Mouse (Mus musculus): ENCODE results near the gene Ttc30a2.
"Not testable (repeated sequence)": the region's sequence is repeated elsewhere in the genome, so short reads cannot be mapped to it uniquely, and the experiment has no call there.

Gene Ttc30a2

DNA sequence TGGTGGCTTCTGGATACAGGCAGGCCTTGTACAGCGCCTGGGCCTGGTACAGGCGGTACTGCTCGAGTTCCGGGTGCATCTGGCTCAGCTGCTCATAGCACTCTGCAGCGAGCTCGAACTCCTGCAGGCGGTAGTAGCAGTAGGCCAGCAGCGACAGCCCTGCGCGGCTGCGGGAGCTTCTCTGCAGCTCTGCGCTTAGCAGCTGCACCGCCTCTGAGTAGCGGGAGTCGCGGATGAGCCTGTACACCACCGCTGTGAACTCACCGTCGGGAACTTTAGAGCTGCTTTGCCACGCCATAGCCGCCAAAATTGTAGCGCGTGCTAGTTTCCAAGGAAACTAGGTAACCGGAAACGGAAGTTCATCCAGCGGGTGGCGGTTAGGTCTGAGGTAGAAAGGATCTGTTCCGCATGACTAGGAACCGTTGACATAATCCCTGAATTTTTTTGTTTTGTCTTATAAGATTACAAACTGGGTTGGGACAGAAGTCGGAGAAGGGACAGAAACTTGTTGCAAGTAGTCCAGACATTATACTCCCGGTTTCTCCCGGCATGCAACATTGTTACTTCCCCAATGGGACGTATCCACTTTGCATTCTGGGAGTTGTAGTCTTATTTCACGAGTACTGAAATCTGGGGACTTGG, 3.6 kb upstream of the Ttc30a2 start, which contains the start of gene Ttc30a1:
TSS of gene Ttc30a1 (minus strand) at position 528 of the 642 bp plus-strand sequence.
- DNase-seq (ENCODE audit: extremely low spot score, low read depth, low spot score) = peak; percentile 96

- not testable (repeated sequence) for DNase-seq (ENCODE audit: extremely low spot score, low read depth, low spot score)
Observed at GRCm38 (mm10) chr2:75980933-75981439, 3.0 kb upstream of the Ttc30a2 start.

GRCm38 (mm10) chr2:75976070-75976469, 1.9 kb downstream of the Ttc30a2 start:
- DNase-seq (ENCODE audit: extremely low spot score, low read depth, low spot score) = not testable (repeated sequence)

- DNase-seq (ENCODE audit: extremely low spot score, low read depth, low spot score) = no peak
Observed at GRCm38 (mm10) chr2:75974131-75974530, 3.8 kb downstream of the Ttc30a2 start.

- no peak for DNase-seq (ENCODE audit: extremely low spot score, low read depth, low spot score)
Observed at GRCm38 (mm10) chr2:75964972-75965371, 13.0 kb downstream of the Ttc30a2 start.

GRCm38 (mm10) chr2:75964512-75964911, 13.5 kb downstream of the Ttc30a2 start:
- no peak for DNase-seq (ENCODE audit: extremely low spot score, low read depth, low spot score)

DNA sequence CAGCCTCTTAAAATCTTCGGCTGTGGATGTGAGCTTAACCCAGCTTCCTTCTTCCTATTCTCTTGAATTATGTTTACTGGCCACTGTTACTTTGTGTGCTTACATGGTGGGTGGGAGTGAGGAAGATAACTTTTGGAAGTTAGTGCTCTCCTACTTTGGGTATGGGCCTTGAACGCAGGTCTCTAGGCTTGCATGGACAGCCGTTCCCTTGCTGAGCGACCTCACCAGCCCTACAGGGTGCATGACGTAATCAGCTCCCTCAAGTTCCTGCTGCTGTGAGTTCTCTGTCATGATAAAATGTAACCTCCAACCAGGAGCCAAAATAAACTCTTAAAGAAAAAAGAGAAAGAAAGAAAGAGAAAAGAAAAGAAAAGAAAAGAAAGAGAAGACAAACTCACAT, 13.9 kb downstream of the Ttc30a2 start:
- no peak for DNase-seq (ENCODE audit: extremely low spot score, low read depth, low spot score)

- DNase-seq (ENCODE audit: extremely low spot score, low read depth, low spot score) = no peak
Observed at GRCm38 (mm10) chr2:75963211-75963840, 14.6 kb downstream of the Ttc30a2 start.

GRCm38 (mm10) chr2:75960366-75961330, 17.3 kb downstream of the Ttc30a2 start:
- no peak for DNase-seq (ENCODE audit: extremely low spot score, low read depth, low spot score)

DNA sequence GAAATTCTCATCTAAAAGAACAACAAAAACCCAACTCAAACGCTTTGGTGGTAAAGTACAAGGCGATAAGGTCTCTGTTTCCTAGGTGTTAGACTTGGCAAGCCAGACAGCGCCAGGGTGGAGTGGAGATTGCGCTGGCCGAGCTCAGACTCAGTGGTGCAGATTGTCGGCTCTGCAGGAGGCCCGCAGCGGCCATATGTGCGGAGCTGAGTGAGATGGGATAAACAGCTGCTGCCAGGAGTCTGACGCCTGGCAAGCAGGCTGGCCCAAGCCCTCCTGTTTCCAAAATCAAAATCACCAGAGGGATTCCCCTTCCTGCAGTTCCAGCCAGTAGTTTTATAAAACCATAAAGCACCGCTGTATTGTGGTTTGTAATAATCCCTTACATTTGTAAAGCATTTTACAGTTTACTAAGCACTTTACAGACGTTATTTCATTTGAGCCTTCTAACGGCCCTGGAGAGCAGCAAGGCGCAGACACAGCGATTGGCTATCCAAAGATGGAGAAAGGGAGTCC, 18.1 kb downstream of the Ttc30a2 start:
- DNase-seq (ENCODE audit: extremely low spot score, low read depth, low spot score) = no peak

DNA sequence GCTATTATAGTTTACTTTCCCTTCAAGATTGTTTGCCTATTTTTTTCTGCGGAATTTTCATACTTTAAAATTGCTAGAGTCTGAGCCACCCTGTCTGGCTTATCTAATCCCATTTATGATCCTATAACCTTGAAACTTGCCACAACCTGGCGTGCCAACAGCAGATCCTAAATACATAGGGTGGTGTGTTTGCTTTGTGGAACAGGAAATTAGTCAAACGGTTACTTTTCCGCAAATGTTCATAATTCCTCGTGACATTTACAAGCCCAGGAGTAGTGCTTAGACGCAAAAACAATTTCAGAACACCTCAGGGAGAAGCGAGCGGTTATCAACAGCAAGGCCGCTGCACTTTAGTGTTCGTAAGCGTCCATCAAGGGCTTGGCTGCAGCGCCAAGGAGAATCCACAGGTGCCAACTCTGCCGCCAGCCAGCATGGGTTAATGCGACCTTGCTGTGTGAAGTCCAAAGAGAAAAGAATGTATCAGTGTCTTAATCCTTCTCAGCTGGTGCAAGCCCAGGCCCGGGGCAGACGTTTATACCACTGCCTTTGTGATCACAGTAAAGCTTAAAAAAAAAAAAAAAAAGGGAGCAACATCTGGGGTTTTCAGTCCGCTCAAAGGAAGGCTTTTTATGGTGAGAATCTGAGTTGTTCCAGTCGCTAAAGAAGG, 18.7 kb downstream of the Ttc30a2 start:
- peak; percentile 68 for DNase-seq (ENCODE audit: extremely low spot score, low read depth, low spot score)

DNA sequence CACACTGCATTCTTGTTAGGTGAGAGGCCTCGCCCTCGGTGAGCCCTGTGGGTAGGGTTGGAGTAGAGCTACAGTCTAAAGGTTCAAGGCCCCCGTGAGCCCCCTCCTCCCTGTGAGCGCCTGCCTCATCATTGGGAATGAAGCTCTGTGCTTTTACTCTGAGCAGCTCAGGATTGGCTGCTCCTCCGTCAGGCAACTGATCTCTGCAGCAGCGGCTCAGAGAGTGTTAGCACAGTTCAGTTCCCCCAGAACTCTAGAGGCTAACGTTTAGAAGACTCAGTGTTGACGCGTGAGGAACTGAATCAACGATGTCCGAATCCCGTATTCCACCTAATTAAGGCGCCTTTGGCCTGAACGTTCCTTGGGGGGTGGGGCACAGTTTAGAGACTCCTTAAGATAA, 22.3 kb downstream of the Ttc30a2 start:
- no peak for DNase-seq (ENCODE audit: extremely low spot score, low read depth, low spot score)

DNA sequence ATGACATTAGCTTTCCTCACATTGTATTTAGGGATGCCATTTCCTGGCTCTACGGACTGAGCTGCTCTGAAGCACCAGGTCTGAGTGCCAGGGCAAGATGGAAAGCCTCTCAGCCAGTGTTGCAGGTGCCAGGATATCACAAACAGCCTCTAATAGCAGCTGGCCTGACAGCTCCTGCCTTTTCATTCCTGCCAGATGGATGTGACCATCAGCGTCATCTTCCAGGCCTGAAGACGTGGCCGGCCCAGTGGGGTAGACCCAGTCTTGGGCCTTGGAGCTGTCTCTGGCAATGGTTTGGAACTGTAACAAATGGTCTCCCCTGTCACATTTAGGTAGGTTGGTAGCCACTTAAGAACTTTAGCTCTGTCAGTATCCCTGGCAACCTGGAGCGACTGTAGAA, 24.6 kb downstream of the Ttc30a2 start:
- no peak for DNase-seq (ENCODE audit: extremely low spot score, low read depth, low spot score)

DNA sequence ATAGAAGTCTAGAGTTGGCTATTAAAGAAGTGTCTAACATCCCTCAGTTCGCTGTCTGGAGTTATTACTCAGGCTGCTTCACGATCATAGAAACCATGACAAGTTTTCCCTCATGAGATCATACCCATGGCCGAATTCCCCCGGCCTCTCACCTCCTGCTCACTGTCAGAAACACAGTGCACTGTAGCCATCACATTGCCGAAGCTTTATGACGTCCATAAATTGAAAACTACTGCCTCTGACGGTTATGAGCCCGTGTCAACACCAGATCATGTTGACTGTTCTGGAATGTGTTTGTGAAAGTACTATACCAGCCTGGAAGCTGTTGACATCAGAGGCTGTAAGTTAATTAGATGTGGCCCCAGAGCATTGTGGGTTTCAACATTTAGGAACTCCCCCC, 27.3 kb downstream of the Ttc30a2 start:
- DNase-seq (ENCODE audit: extremely low spot score, low read depth, low spot score) = no peak

- peak; percentile 77 for DNase-seq (ENCODE audit: extremely low spot score, low read depth, low spot score)
Observed at GRCm38 (mm10) chr2:75938117-75939063, 39.6 kb downstream of the Ttc30a2 start, which contains the start of gene Ttc30b. Ttc30b (minus strand) TSS chr2:75938585.

DNA sequence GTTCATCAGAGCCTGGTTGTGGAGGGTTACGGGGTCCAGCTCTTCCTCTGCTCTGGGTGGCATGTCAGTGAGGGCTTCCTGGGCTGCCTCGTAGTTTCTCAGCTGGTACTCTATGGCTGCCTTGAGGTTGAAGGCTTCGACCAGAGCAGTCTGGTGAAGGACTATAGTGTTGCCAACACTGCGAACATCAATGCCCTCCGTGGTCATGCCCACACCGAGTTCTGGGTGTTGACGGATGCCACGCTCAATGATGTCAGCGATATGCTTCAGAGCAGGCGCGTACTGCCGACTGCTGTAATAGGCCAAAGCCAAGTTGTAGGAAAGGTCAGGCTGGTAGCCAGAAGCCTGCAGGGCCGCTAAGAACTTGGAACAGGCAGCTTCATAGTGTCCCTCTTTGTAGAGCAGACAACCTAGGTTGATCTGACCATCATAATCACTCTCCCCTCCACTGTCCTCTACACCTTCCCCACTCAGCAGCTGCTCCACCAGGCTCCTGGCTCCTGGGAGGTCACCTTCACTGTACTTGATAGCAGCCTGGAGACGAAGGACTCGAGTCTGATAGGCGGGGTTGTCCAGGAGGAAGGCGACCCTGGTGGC, 40.4 kb downstream of the Ttc30a2 start:
- DNase-seq (ENCODE audit: extremely low spot score, low read depth, low spot score) = not testable (repeated sequence)

DNA sequence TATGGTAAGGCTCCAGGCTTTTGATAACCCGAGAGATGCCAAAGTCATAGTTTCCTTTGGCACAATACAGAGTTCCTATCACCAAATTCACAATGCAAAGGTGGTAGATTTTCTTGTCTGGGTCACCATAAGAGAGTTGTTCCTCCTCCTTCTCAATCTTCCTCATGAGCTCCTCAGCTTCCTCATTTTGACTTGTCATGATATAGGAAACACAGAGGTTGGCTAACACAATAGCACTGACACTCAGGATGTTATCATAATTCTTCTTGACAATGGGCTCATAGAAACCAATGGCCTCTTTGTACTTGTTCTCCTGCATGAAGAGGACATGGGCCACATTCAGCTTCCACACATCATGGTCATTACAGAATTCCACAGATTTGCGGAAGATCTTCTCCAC, 41.3 kb downstream of the Ttc30a2 start:
- DNase-seq (ENCODE audit: extremely low spot score, low read depth, low spot score) = not testable (repeated sequence)

DNA sequence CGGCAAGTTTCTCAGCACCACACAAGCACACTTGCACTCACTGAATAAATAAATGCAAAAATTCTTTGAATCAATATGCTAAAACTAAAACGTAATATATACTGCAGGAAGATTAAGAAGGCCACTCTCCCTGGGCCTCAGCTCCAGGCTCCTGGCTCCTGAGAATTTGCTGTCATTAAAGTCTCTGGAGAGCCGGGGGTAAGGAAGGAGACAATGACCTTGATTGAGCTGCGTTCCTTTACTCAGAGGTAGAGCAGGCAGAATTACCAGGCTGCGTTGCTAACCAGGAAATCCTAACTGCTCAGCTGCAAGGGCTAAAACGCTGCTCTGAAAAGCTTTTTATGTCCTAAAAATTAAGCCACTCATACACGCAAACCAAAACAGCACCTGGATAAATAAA, 44.4 kb downstream of the Ttc30a2 start:
- no peak for DNase-seq (ENCODE audit: extremely low spot score, low read depth, low spot score)

- DNase-seq (ENCODE audit: extremely low spot score, low read depth, low spot score) = no peak
Observed at GRCm38 (mm10) chr2:75930941-75931340, 47.0 kb downstream of the Ttc30a2 start.

All from hindlimb bud, embryonic 11.5 days (tissue).